Mouse (Mus musculus): ENCODE measurements around the gene Olfr69. TPM values are rescaled to one million over a fixed set of nuclear protein-coding genes. Genes with fewer than 3 reads are reported as not detected.
"Not testable (repeated sequence)": the region's sequence is repeated elsewhere in the genome, so short reads cannot be mapped to it uniquely, and the experiment has no call there.

The Olfr69 gene
- polyA plus RNA-seq, 1 experiment from 2014 or later: not detected

DNA sequence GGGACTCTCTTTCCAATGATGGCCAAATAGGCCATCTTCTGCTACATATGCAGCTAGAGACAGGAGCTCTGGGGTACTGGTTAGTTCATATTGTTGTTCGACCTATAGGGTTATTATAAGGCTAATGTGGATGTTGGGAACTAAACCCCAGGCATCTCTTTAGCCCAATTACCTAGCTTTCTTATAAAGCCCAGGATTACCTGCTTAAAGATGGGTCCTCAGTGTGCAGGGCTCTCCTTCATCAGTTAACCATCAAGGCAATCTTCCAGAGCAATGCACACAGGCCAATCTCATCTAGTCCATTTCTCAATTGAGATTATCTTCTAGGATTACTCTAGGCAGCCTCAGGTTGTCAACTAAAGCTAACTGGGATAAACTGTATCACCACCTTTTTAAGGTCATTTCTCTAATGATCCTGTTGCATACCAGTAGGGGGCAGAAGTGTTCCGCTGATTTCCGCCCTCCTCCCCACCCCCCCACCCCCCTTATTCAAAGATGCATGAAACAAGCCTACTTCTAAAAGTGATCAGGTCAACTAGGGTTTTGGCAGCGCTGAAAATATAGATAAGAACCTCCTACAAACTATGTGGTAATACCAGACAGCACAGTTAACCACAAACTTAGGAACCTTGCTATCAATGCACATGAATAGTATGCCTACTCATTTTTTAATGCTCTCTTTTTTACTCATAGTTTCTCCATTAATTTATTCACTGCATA, 21.4 kb upstream of the Olfr69 start:
- Histone ChIP-seq H3K27ac (no peak overlapping the region), H3K4me1 (replicated peaks) (no peaks in the 10 kb centered on the region), H3K9ac (replicated peaks) (no peak overlapping the region), H3K36me3 (no peaks in the 10 kb centered on the region), H3K9me3 (no peaks in the 10 kb centered on the region), H3K4me2 (replicated peaks) (no peak overlapping the region), H3K27me3 (no peaks in the 10 kb centered on the region), H3K4me3 (replicated peaks) (no peak overlapping the region)
- 24% methylated on average over 4 of the region's 4 CpGs for WGBS
- no peak for ATAC-seq

GRCm38 (mm10) chr7:103791721-103792120, 20.3 kb upstream of the Olfr69 start, which contains the start of gene Olfr67:
TSS of gene Olfr67 (minus strand) at chr7:103791821.
- ATAC-seq: no peak
- no peaks in the 10 kb centered on the region for H3K36me3 ChIP-seq

DNA sequence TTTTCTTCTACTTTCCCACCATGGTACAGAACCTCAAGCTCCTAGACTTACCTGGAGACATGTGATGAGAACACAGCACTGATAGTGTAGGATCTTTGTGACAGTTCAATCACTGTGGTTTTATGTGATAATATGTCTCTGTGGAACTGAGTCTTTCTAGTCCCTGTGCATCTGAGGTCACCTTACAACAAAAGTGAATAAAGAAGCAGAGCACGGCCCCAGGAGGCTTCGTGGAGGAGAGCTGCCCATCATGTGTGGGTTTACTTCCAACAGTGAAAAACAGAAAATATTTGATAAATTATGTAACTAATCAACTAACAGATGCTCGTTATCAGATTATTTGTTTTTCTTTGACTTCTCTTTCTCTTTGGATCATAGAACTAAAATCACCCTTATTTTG, 8.2 kb upstream of the Olfr69 start, which contains the start of gene Olfr68:
Gene Olfr68 (minus strand): TSS at position 101 of the 400 bp plus-strand sequence.
- ATAC-seq: no peak
- 78% methylated on average over 3 of the region's 3 CpGs for WGBS
- H3K4me1 ChIP-seq (replicated peaks): no peaks in the 10 kb centered on the region

More at GRCm38 (mm10) chr7:103791721-103792120, 20.3 kb upstream of the Olfr69 start, which contains the start of gene Olfr67:
- H3K27me3 ChIP-seq: no peaks in the 10 kb centered on the region
- H3K27ac ChIP-seq: no peak within 1 kb of the TSS
- no peak within 1 kb of the TSS for H3K4me3 ChIP-seq (replicated peaks)
- 82% methylated on average over 3 of the region's 3 CpGs for WGBS
- no peak within 1 kb of the TSS for H3K9ac ChIP-seq (replicated peaks)
- H3K4me2 ChIP-seq (replicated peaks): no peak within 1 kb of the TSS
- no peaks in the 10 kb centered on the region for H3K4me1 ChIP-seq (replicated peaks)
- no peaks in the 10 kb centered on the region for H3K9me3 ChIP-seq

GRCm38 (mm10) chr7:103777652-103778051, 6.3 kb upstream of the Olfr69 start:
- H3K4me2 ChIP-seq (replicated peaks); H3K4me1 ChIP-seq (replicated peaks); H3K27me3 ChIP-seq; H3K9ac ChIP-seq (replicated peaks); H3K9me3 ChIP-seq; H3K4me3 ChIP-seq (replicated peaks); H3K27ac ChIP-seq; ATAC-seq; H3K36me3 ChIP-seq: not testable (repeated sequence)
- WGBS: 89% methylated on average over 4 of the region's 4 CpGs

More for the DNA sequence above, 8.2 kb upstream of the Olfr69 start, which contains the start of gene Olfr68:
- no peaks in the 10 kb centered on the region for H3K36me3 ChIP-seq
- H3K27ac ChIP-seq: no peak within 1 kb of the TSS
- H3K9ac ChIP-seq (replicated peaks): no peak within 1 kb of the TSS
- H3K4me2 ChIP-seq (replicated peaks): no peak within 1 kb of the TSS
- no peak within 1 kb of the TSS for H3K4me3 ChIP-seq (replicated peaks)
- no peaks in the 10 kb centered on the region for H3K27me3 ChIP-seq
- no peaks in the 10 kb centered on the region for H3K9me3 ChIP-seq

GRCm38 (mm10) chr7:103767687-103768086, 3.7 kb downstream of the Olfr69 start:
- H3K27ac ChIP-seq; H3K27me3 ChIP-seq; H3K4me1 ChIP-seq (replicated peaks); H3K9ac ChIP-seq (replicated peaks); H3K4me2 ChIP-seq (replicated peaks); ATAC-seq; H3K4me3 ChIP-seq (replicated peaks); H3K9me3 ChIP-seq; H3K36me3 ChIP-seq: not testable (repeated sequence)
- 91% methylated on average over 6 of the region's 6 CpGs for WGBS

DNA sequence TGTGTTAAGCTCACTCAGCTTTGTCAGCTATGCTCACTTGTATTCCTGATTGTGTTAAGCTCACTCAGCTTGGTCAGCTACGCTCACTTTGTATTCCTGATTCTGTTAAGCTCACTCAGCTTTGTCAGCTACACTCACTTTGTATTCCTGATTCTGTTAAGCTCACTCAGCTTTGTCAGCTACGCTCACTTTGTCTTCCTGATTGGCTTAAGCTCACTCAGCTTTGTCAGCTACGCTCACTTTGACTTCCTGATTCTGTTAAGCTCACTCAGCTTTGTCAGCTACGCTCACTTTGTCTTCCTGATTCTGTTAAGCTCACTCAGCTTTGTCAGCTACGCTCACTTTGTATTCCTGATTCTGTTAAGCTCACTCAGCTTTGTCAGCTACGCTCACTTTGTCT, 9.2 kb downstream of the Olfr69 start:
- H3K9me3 ChIP-seq; H3K4me1 ChIP-seq (replicated peaks); H3K9ac ChIP-seq (replicated peaks); H3K36me3 ChIP-seq; H3K27me3 ChIP-seq; H3K4me3 ChIP-seq (replicated peaks); ATAC-seq; H3K27ac ChIP-seq; H3K4me2 ChIP-seq (replicated peaks): not testable (repeated sequence)
- 89% methylated on average over 6 of the region's 6 CpGs for WGBS

GRCm38 (mm10) chr7:103757233-103757632, 14.2 kb downstream of the Olfr69 start, which contains the start of gene Olfr630:
TSS of gene Olfr630 (minus strand) at chr7:103757333.
- H3K9me3 ChIP-seq: no peaks in the 10 kb centered on the region
- H3K27ac ChIP-seq: no peak within 1 kb of the TSS
- WGBS: 55% methylated on average over 2 of the region's 2 CpGs
- no peak within 1 kb of the TSS for H3K9ac ChIP-seq (replicated peaks)
- no peaks in the 10 kb centered on the region for H3K27me3 ChIP-seq
- no peak within 1 kb of the TSS for H3K4me3 ChIP-seq (replicated peaks)
- no peak for ATAC-seq
- H3K36me3 ChIP-seq: no peaks in the 10 kb centered on the region
- H3K4me2 ChIP-seq (replicated peaks): no peak within 1 kb of the TSS
- H3K4me1 ChIP-seq (replicated peaks): no peaks in the 10 kb centered on the region

DNA sequence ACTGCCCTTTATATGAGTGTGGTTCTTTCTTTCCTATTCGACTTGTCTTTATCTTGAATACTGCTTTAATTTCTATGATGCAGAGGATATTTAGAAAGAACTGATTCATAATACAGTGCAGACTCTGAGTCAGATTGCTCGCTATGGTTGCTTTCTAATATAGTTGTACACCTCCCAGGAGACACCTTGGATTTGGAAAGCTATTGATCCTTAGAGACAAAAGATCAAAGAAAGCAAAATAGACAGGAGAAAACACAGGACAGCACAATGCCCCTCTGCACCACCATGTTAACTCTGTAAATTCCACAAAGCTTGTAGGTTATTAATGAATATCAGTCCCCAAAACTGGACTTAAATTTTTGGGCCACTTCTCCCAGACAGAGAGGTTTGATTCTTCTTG, 26.6 kb downstream of the Olfr69 start, which contains the start of gene Olfr629:
Gene Olfr629 (minus strand): TSS at position 101 of the 400 bp plus-strand sequence.
- WGBS: 79% methylated on average over 2 of the region's 2 CpGs

GRCm38 (mm10) chr7:103730074-103730473, 41.3 kb downstream of the Olfr69 start, which contains the start of gene Olfr628:
TSS of gene Olfr628 (plus strand) at chr7:103730374.
- no peaks in the 10 kb centered on the region for H3K36me3 ChIP-seq
- H3K9ac ChIP-seq (replicated peaks): no peak within 1 kb of the TSS
- no peak within 1 kb of the TSS for H3K27ac ChIP-seq
- no peaks in the 10 kb centered on the region for H3K9me3 ChIP-seq
- H3K4me2 ChIP-seq (replicated peaks): no peak within 1 kb of the TSS
- no peak within 1 kb of the TSS for H3K4me3 ChIP-seq (replicated peaks)
- no peaks in the 10 kb centered on the region for H3K4me1 ChIP-seq (replicated peaks)
- WGBS: 86% methylated on average over 1 of the region's 1 CpGs
- ATAC-seq: no peak
- no peaks in the 10 kb centered on the region for H3K27me3 ChIP-seq

More for the DNA sequence above, 26.6 kb downstream of the Olfr69 start, which contains the start of gene Olfr629:
- no peak within 1 kb of the TSS for H3K4me3 ChIP-seq (replicated peaks)
- peaks cover 6% of the 10 kb centered on the region; the same call in 1 of the 2 replicates for H3K9me3 ChIP-seq
- H3K4me1 ChIP-seq (replicated peaks): no peaks in the 10 kb centered on the region
- H3K9ac ChIP-seq (replicated peaks): no peak within 1 kb of the TSS
- H3K4me2 ChIP-seq (replicated peaks): no peak within 1 kb of the TSS
- no peak for ATAC-seq
- H3K36me3 ChIP-seq: no peaks in the 10 kb centered on the region
- H3K27ac ChIP-seq: no peak within 1 kb of the TSS
- no peaks in the 10 kb centered on the region for H3K27me3 ChIP-seq

- ATAC-seq; H3K9ac ChIP-seq (replicated peaks); H3K36me3 ChIP-seq; H3K4me1 ChIP-seq (replicated peaks); H3K27ac ChIP-seq; H3K27me3 ChIP-seq; H3K4me3 ChIP-seq (replicated peaks); H3K4me2 ChIP-seq (replicated peaks); H3K9me3 ChIP-seq: not testable (repeated sequence)
- 96% methylated on average over 1 of the region's 1 CpGs for WGBS
These were observed 55.0 kb downstream of the Olfr69 start for GRCm38 (mm10) chr7:103716398-103716797.
